Mouse (Mus musculus) heart, embryonic 14.5 days (tissue): Measurements from ENCODE around the gene Smc1b. TPM values are rescaled to one million over a fixed set of nuclear protein-coding genes. Genes with fewer than 3 reads are reported as not detected.
"Not testable (repeated sequence)": the region's sequence is repeated elsewhere in the genome, so short reads cannot be mapped to it uniquely, and the experiment has no call there.

Source experiments
- ATAC-seq: fragments of 200-750 bp; cut with Nextera tagmentation; 2 replicates; pipeline ENCODE4 v1.8.0; 2017; ENCODE audit warnings: low read depth, moderate TSS enrichment; ENCODE audit not compliant: insufficient number of reproducible peaks, insufficient read depth, low FRiP score
- H3K27ac ChIP-seq, 2 experiments: fragments of 200-500 bp in 1 of 2; fragments of 300-500 bp in 1 of 2; sonication (generic) in 1 of 2; replicated peaks in 1 of 2; 2 replicates each; pipeline ENCODE4 v1.5.1; 2012 to 2014; ENCODE audit warnings: low read depth in 2 of 2, low read length in 2 of 2, control low read depth in 1 of 2, mild to moderate bottlenecking in 1 of 2, mixed read lengths in 1 of 2; ENCODE audit not compliant: control insufficient read depth in 1 of 2, insufficient read depth in 1 of 2
- H3K27me3 ChIP-seq: fragments of 300-500 bp; sonication (generic); 2 replicates; pipeline ENCODE4 v1.6.1; 2014; ENCODE audit warnings: mild to moderate bottlenecking, low read length, control low read depth; ENCODE audit not compliant: control insufficient read depth, insufficient read depth
- H3K36me3 ChIP-seq: fragments of 300-500 bp; sonication (generic); 2 replicates; pipeline ENCODE4 v1.6.1; 2014; ENCODE audit warnings: mild to moderate bottlenecking, control low read depth, low read length, mixed read lengths; ENCODE audit not compliant: control insufficient read depth, insufficient read depth
- H3K4me1 ChIP-seq, 2 experiments: fragments of 200-500 bp in 1 of 2; fragments of 300-500 bp in 1 of 2; sonication (generic) in 1 of 2; 2 replicates each; pipeline ENCODE4 v1.6.1; 2012 to 2014; ENCODE audit warnings: low read length in 2 of 2, control low read depth in 1 of 2, mixed read lengths in 1 of 2; ENCODE audit not compliant: control insufficient read depth in 2 of 2, insufficient read depth in 2 of 2
- H3K4me2 ChIP-seq: fragments of 300-500 bp; sonication (generic); 2 replicates; pipeline ENCODE4 v1.6.1; 2014; ENCODE audit warnings: mild to moderate bottlenecking, low read length
- H3K4me3 ChIP-seq, 2 experiments: fragments of 200-500 bp in 1 of 2; fragments of 300-500 bp in 1 of 2; sonication (generic) in 1 of 2; 2 replicates each; pipeline ENCODE4 v1.5.1; 2012 to 2014; ENCODE audit warnings: low read length in 2 of 2, mild to moderate bottlenecking in 2 of 2, control low read depth in 1 of 2, low read depth in 1 of 2, moderate library complexity in 1 of 2; ENCODE audit not compliant: control insufficient read depth in 1 of 2, insufficient read depth in 1 of 2
- H3K9ac ChIP-seq: fragments of 300-500 bp; sonication (generic); 2 replicates; pipeline ENCODE4 v1.6.1; 2014; ENCODE audit warnings: mild to moderate bottlenecking, low read length
- H3K9me3 ChIP-seq: fragments of 300-500 bp; sonication (generic); 2 replicates; pipeline ENCODE4 v1.6.1; 2016; ENCODE audit warnings: low read length, control low read depth; ENCODE audit not compliant: control insufficient read depth
- WGBS: fragments of 180-500 bp; shearing (Covaris S2); extraction: QIAGEN DNeasy Blood & Tissue Kit; methylation state at CpG from one replicate; pipeline ENCODE4 v1.1.7; 2014; 5-methylcytosine and 5-hydroxymethylcytosine counted together
- polyA plus RNA-seq: library from polyadenylated mRNA; unstranded; fragments of >200 nt; fragmentation: Nextera tagmentation; extraction: Ambion mirVana; gene quantifications from 2 replicates; pipeline ENCODE4 v1.2.1, GENCODE M21; 2014

The Smc1b gene
- polyA plus RNA-seq, 1 experiment from 2014 or later, result 0.04 TPM

GRCm38 (mm10) chr15:85036566-85037342, 95.0 kb downstream of the Smc1b start:
- peaks cover 11 to 23% of the 10 kb centered on the region in 2 experiments for H3K4me1 ChIP-seq
- H3K36me3 ChIP-seq, result no peaks in the 10 kb centered on the region; the same call in 1 of the 2 replicates
- H3K27ac ChIP-seq, result peak overlapping the region; percentile 50 to 69; a peak in 2 of 4 replicates
- peak overlapping the region; percentile 63 to 81 for H3K4me3 ChIP-seq
- 0 out of 2 replicates have a peak, but pooled peaks cover 3% of the 10 kb centered on the region for H3K9me3 ChIP-seq
- H3K9ac ChIP-seq, result peak overlapping the region; percentile 80
- WGBS, result under 1% methylated on average over 52 of the region's 75 CpGs
- peak overlapping the region; percentile 89 for H3K4me2 ChIP-seq
- peaks cover 5% of the 10 kb centered on the region; the same call in 1 of the 2 replicates for H3K27me3 ChIP-seq
- ATAC-seq, result peak; percentile 95

- H3K4me2 ChIP-seq, H3K4me3 ChIP-seq, H3K9me3 ChIP-seq, H3K27me3 ChIP-seq, H3K9ac ChIP-seq, H3K36me3 ChIP-seq, H3K27ac ChIP-seq, ATAC-seq: not testable (repeated sequence)
- 34% methylated on average over 7 of the region's 7 CpGs for WGBS
- peaks cover 7 to 11% of the 10 kb centered on the region in 2 experiments for H3K4me1 ChIP-seq
Observed at GRCm38 (mm10) chr15:85033916-85034315, 97.8 kb downstream of the Smc1b start.

DNA sequence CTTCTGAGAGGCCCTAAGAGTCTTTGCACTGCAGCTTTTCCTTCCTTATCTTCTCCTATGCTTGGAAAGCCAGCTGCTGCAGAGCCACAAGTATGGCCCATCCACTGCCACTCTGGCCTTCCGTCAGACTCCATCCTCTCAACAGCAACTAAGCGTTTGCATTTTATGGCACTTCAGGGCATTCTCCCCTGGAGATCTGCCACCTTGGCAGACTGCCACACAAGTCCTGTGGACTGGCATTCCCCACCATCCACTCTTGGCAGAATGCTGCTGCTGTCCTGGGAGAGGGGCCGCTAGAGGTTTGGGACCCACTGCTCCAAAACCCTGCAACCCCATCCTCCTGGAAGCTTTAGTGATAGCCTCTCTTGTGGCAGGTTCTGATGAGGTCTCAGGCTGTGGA, 99.9 kb downstream of the Smc1b start:
- no peaks in the 10 kb centered on the region for H3K36me3 ChIP-seq
- no peak overlapping the region for H3K9ac ChIP-seq
- 0 out of 2 replicates have a peak, but pooled peaks cover 3% of the 10 kb centered on the region for H3K9me3 ChIP-seq
- H3K4me1 ChIP-seq, result peaks cover 2 to 5% of the 10 kb centered on the region in 2 experiments; a peak in 2 of 4 replicates
- 46% methylated on average over 3 of the region's 3 CpGs for WGBS
- H3K4me2 ChIP-seq, result no peak overlapping the region
- ATAC-seq, result no peak
- H3K4me3 ChIP-seq, result no peak overlapping the region
- H3K27ac ChIP-seq, result no peak overlapping the region
- peaks cover 5% of the 10 kb centered on the region; the same call in 1 of the 2 replicates for H3K27me3 ChIP-seq

- not testable (repeated sequence) for H3K9ac ChIP-seq, H3K36me3 ChIP-seq, H3K4me2 ChIP-seq, ATAC-seq, H3K27ac ChIP-seq, H3K4me1 ChIP-seq, H3K9me3 ChIP-seq, H3K4me3 ChIP-seq, H3K27me3 ChIP-seq
- 42% methylated on average over 1 of the region's 1 CpGs for WGBS
Observed at GRCm38 (mm10) chr15:85030643-85031042, 101.1 kb downstream of the Smc1b start.

GRCm38 (mm10) chr15:85028648-85029047, 103.1 kb downstream of the Smc1b start, which contains the start of gene Fam118a:
TSS of gene Fam118a (plus strand) at chr15:85028948.
- not testable (repeated sequence) for H3K27me3 ChIP-seq, H3K9me3 ChIP-seq, H3K4me1 ChIP-seq, H3K27ac ChIP-seq, ATAC-seq, H3K9ac ChIP-seq, H3K4me2 ChIP-seq, H3K36me3 ChIP-seq, H3K4me3 ChIP-seq
- 39% methylated on average over 1 of the region's 1 CpGs for WGBS

- no peak overlapping the region for H3K4me2 ChIP-seq
- H3K27me3 ChIP-seq, result no peaks in the 10 kb centered on the region
- H3K27ac ChIP-seq, result no peak overlapping the region
- H3K4me3 ChIP-seq, result no peak overlapping the region
- no peak overlapping the region for H3K9ac ChIP-seq
- no peaks in the 10 kb centered on the region for H3K36me3 ChIP-seq
- ATAC-seq, result no peak
- WGBS, result 60% methylated on average over 4 of the region's 4 CpGs
- H3K4me1 ChIP-seq, result no peaks in the 10 kb centered on the region
- 0 out of 2 replicates have a peak, but pooled peaks cover 3% of the 10 kb centered on the region for H3K9me3 ChIP-seq
Observed at GRCm38 (mm10) chr15:85027740-85028139, 104.0 kb downstream of the Smc1b start.

DNA sequence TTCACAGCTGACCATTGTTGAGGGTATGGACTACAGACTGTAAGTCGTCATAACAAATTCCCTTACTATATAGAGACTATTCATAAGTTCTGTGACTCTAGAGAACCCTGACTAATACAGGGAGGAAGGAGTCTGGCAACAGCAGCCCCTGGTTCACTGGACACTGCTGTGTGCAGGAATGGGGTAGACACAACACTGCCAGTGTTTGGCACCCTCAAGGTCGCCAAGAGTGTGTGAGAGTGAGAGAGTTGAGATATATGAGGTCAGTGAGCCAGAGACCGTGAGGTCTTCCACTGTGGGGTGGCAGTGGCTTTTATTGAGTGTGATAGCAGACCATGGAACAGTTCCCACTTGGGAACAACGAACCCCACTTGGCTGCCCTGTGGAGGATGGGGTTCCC, 105.6 kb downstream of the Smc1b start:
- H3K27ac ChIP-seq, result no peak overlapping the region
- no peak overlapping the region for H3K9ac ChIP-seq
- H3K4me1 ChIP-seq, result no peaks in the 10 kb centered on the region
- H3K27me3 ChIP-seq, result no peaks in the 10 kb centered on the region
- H3K9me3 ChIP-seq, result no peaks in the 10 kb centered on the region
- no peaks in the 10 kb centered on the region for H3K36me3 ChIP-seq
- no peak overlapping the region for H3K4me2 ChIP-seq
- no peak for ATAC-seq
- H3K4me3 ChIP-seq, result no peak overlapping the region
- WGBS, result 70% methylated on average over 4 of the region's 4 CpGs
